Mouse (Mus musculus) olfactory bulb, adult 2 months (tissue): ENCODE results near the gene Clca3a1.

Experiments
- CTCF ChIP-seq: fragments of 200-500 bp; IDR thresholded peaks from 2 replicates; pipeline ENCODE4 v1.5.1; 2012; ENCODE audit warnings: low read depth, mild to moderate bottlenecking, low read length, moderate library complexity; ENCODE audit not compliant: insufficient read depth
- POLR2A ChIP-seq: fragments of 200-500 bp; IDR thresholded peaks from 2 replicates; pipeline ENCODE4 v1.6.1; 2012; ENCODE audit warnings: mild to moderate bottlenecking, low read depth, low read length, moderate library complexity; ENCODE audit not compliant: insufficient read depth

DNA sequence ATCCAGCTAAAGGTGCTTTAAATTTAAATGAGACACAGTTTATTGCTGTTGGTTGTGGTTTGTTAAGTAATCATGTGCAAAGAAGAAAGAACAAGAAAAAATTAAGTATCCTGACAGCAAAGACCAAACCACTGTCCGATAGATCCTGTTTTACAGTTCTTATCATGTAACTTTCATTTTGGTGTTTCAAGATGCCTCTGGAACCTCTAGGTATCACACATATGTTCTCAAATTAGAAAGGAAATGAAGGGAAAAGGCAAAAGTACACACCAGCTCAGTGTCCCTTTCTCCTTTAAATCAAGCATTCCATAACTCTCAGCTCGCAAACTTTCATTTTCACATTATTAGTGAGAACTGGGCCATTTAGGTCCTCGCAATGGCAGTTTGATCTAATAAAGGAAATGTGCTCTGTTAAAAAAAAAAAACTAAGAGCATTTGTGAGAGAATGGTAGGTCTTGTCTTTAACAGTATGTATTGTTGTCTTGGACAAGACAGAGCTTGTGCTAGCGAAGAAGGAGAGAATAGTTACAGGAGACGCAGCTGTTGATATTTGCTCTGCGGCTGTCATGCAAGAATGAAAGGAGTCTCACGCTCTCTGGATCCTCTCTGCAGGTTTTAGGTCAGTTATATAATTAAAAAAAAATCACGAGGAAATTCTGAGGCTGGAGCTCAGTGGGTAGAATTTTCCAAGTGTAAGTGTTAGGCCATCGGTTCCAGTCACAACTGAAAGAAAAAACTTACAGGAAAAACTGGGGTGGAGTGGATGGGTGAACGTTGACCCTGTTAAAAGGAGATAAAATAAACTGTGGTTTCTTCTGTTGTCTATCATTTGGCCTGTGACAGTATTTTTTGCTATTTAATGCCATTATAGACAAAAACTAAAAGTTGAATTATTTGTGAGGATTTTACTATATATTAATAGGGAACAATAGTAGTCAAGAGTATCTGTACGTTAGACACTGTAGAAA lies 24.7 kb upstream of the Clca3a1 start:
- TF ChIP-seq CTCF (no peak), POLR2A (no peak)
